Mouse (Mus musculus) hindbrain, embryonic 10.5 days (tissue): ENCODE measurements around the gene Gtf3c2. TPM values are rescaled to one million over a fixed set of nuclear protein-coding genes. Genes with fewer than 3 reads are reported as not detected.
"Not testable (repeated sequence)": the region's sequence is repeated elsewhere in the genome, so short reads cannot be mapped to it uniquely, and the experiment has no call there.

Experiments
- DNase-seq: peaks from one replicate; pipeline ENCODE4 v3.0.0-alpha.2; 2017; ENCODE audit warnings: low spot score
- H3K27ac ChIP-seq: fragments of 300-500 bp; sonication (generic); 2 replicates; pipeline ENCODE4 v1.5.1; 2016; ENCODE audit warnings: mild to moderate bottlenecking, moderate library complexity
- H3K27me3 ChIP-seq: fragments of 300-500 bp; sonication (generic); 2 replicates; pipeline ENCODE4 v1.6.1; 2016; ENCODE audit warnings: mild to moderate bottlenecking; ENCODE audit not compliant: poor library complexity, insufficient read depth, severe bottlenecking
- H3K36me3 ChIP-seq: fragments of 300-500 bp; sonication (generic); 2 replicates; pipeline ENCODE4 v1.6.1; 2016; ENCODE audit warnings: mild to moderate bottlenecking, moderate library complexity
- H3K4me1 ChIP-seq: fragments of 300-500 bp; sonication (generic); replicated peaks from 2 replicates; pipeline ENCODE4 v1.6.1; 2016; ENCODE audit warnings: mild to moderate bottlenecking
- H3K4me3 ChIP-seq: fragments of 300-500 bp; sonication (generic); 2 replicates; pipeline ENCODE4 v1.5.1; 2016; ENCODE audit warnings: mild to moderate bottlenecking, moderate library complexity
- H3K9me3 ChIP-seq: fragments of 300-500 bp; sonication (generic); 2 replicates; pipeline ENCODE4 v1.6.1; 2016; ENCODE audit warnings: mild to moderate bottlenecking, moderate library complexity
- WGBS: fragments of 180-500 bp; shearing (Covaris S2); methylation state at CpG from one replicate; pipeline ENCODE4 v1.1.7; 2016; 5-methylcytosine and 5-hydroxymethylcytosine counted together
- polyA plus RNA-seq: library from polyadenylated mRNA; unstranded; fragments of >200 nt; fragmentation: Nextera tagmentation; extraction: Ambion mirVana; gene quantifications from 2 replicates; pipeline ENCODE4 v1.2.1, GENCODE M21; 2016

Gene Gtf3c2
- 105 and 118 TPM in 2 replicates for polyA plus RNA-seq

GRCm38 (mm10) chr5:31179766-31180630, at the start of gene Gtf3c2, which contains the start of gene Gm29609:
Gene Gtf3c2, minus strand, starts transcription at chr5:31180144.
Gene Gm29609, minus strand, starts transcription at chr5:31179911.
- under 1% methylated on average over 59 of the region's 59 CpGs for whole genome bisulfite sequencing
- peak within 1 kb of the TSS; percentile 84 for H3K4me3 ChIP-seq
- H3K27me3 ChIP-seq: no peaks in the 10 kb centered on the region
- H3K27ac ChIP-seq: peak within 1 kb of the TSS; percentile 96
- H3K4me1 ChIP-seq: peaks cover 13% of the 10 kb centered on the region
- peak; percentile 93 for DNase-seq
- no peaks in the 10 kb centered on the region for H3K9me3 ChIP-seq
- peaks cover 19% of the 10 kb centered on the region; the same call in 1 of the 2 replicates for H3K36me3 ChIP-seq

GRCm38 (mm10) chr5:31226641-31227040, 46.7 kb upstream of the Gtf3c2 start:
- Histone ChIP-seq H3K27ac (no peak overlapping the region), H3K9me3 (no peaks in the 10 kb centered on the region), H3K4me1 (0 out of 2 replicates have a peak, but pooled peaks cover under 1% of the 10 kb centered on the region), H3K27me3 (no peaks in the 10 kb centered on the region), H3K4me3 (no peak overlapping the region), H3K36me3 (no peaks in the 10 kb centered on the region)
- WGBS: 80% methylated on average over 1 of the region's 1 CpGs
- DNase-seq: no peak

- WGBS: 91% methylated on average over 9 of the region's 9 CpGs
- no peak overlapping the region for H3K4me3 ChIP-seq
Observed at GRCm38 (mm10) chr5:31222696-31223095, 42.8 kb upstream of the Gtf3c2 start.

DNA sequence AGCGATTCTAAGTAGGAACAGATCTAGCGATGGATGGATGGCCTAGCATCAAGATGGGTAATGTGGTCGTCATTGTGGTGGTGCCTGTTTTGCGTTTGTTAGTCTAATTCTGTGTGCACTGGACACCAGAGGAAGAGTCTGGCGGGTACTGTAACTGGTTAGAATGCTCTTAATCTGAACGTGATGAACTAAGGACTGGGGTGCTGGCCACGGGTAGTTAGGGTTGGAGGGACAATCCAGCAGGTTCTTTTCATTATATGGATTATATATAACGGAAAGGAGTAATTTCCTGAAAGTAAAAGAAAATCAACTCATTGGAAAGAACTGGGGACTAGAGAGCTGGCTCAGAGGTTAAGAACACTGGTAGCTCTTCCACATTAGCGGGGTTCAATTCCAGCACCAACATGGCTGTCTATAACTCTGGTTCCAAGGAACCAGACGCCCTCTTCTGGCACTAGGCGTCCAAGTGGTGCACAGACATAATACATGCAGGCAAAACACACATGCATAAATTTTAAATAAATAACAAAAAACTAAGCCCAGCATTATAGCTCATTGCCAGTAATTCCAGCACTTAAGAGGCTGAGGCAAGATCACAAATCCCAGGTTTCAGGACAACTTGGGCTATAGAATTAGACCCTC, 41.5 kb upstream of the Gtf3c2 start:
- Histone ChIP-seq H3K36me3 (0 out of 2 replicates have a peak, but pooled peaks cover 6% of the 10 kb centered on the region), H3K27ac (peak overlapping the region; percentile 97), H3K27me3 (no peaks in the 10 kb centered on the region), H3K9me3 (no peaks in the 10 kb centered on the region), H3K4me3 (peak overlapping the region; percentile 99), H3K4me1 (peaks cover 18% of the 10 kb centered on the region)
- DNase-seq: peak; percentile 49
- 15% methylated on average over 11 of the region's 11 CpGs for WGBS

More at GRCm38 (mm10) chr5:31222696-31223095, 42.8 kb upstream of the Gtf3c2 start:
- no peak for DNase-seq
- no peaks in the 10 kb centered on the region for H3K9me3 ChIP-seq
- no peak overlapping the region for H3K27ac ChIP-seq
- H3K36me3 ChIP-seq: 0 out of 2 replicates have a peak, but pooled peaks cover under 1% of the 10 kb centered on the region
- peaks cover 18% of the 10 kb centered on the region for H3K4me1 ChIP-seq
- H3K27me3 ChIP-seq: no peaks in the 10 kb centered on the region

DNA sequence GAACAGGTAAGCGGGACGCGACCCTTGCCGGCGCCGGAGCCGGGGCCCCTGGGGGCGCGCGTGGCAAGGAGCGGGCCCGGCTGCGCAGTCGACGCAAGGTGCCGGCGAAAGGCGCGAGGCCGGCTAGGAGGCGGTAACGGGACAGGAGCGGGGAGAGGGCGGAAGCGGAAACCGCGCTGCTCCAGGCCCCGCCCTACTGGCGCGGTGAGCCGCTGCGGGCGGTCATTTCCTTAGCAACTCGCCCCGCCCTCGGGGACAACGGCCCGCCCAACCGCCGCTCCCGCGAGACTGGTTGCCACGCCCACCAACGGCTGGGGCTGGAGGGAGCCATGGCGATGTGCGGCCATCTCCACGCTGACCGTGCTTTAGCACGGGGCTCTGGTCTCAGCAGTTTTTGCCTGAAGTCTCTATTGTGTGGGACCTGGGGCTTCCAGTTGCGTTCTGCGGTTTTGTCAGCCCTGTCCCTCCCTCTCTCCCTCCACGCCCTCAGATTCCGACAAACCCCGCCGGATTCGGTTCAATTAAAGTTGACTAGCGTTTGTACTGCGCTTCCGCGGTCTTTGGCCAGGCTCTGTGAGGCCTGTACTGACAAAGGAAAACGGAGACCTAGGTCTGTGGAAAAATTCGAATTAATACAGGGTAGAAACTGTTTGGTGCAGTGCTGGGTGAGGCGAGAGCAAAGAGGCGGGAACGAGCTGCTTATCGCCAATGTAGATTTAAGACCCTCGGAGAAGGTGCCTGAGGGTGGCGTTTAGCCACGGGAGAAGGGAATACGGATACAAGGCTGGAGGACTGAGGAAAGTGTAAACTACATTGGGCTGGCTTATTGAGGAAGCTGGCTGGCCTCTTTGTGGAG, 40.7 kb upstream of the Gtf3c2 start, which contains the start of gene Ppm1g:
TSS of gene Ppm1g (minus strand) at position 240 of the 856 bp plus-strand sequence.
- H3K36me3 ChIP-seq: 0 out of 2 replicates have a peak, but pooled peaks cover 10% of the 10 kb centered on the region
- no peaks in the 10 kb centered on the region for H3K9me3 ChIP-seq

DNA sequence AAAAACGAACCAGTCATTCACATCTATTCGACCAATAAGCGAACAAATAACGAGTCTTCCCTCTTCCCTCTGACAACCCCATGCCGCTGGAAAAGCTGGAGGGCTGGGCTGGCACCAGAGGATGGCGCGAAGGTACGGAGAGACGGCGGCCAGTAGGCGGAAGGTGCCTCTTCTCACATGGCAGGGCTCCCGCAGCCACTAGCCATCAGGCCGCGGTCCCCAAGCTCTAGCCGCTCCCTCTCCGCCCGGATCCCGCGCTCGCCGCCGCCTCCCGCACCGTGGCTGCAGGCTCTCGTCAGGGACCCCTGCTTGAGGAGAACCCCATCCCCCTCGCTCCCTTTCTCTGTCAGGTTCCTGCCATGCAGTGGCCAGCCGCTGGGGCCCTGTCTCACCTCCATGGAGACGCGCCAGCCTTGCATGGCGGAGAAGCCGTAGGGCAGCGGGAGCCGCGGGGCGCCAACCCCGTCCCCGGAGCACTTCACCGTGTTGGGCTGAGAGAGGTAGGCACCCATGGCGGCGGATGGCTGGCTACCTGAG, 40.0 kb upstream of the Gtf3c2 start:
- Histone ChIP-seq H3K4me1 (peaks cover 18% of the 10 kb centered on the region), H3K9me3 (no peaks in the 10 kb centered on the region), H3K27ac (peak overlapping the region; percentile 97), H3K36me3 (0 out of 2 replicates have a peak, but pooled peaks cover 10% of the 10 kb centered on the region), H3K27me3 (no peaks in the 10 kb centered on the region), H3K4me3 (peak overlapping the region; percentile 99)
- under 1% methylated on average over 40 of the region's 40 CpGs for WGBS
- no peak for DNase-seq

More for the DNA sequence above, 40.7 kb upstream of the Gtf3c2 start, which contains the start of gene Ppm1g:
- WGBS: under 1% methylated on average over 70 of the region's 70 CpGs
- Histone ChIP-seq H3K27me3 (no peaks in the 10 kb centered on the region), H3K4me3 (peak within 1 kb of the TSS; percentile 99), H3K27ac (peak within 1 kb of the TSS; percentile 97), H3K4me1 (peaks cover 18% of the 10 kb centered on the region)
- DNase-seq: peak; percentile 97

DNA sequence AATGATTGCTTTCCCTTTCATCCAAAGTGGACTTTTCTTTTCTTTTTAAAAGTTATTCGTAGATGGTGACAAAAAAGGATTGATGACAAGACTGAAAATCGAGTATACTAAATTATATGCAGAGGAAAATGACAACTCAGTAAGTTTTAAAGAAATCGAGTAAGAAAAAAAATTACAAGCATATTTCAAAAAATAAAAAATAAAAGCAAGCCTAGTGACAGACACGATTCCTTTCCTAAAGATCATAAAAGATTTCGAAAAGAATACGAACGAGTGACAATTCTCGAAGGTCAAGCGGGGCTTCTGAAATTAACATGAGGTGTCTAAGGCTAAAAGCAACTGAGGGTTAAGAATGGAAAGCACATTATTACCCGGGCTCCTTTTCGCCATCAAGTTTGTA, 39.5 kb upstream of the Gtf3c2 start:
- H3K27me3 ChIP-seq: no peaks in the 10 kb centered on the region
- H3K27ac ChIP-seq: peak overlapping the region; percentile 97
- 0 out of 2 replicates have a peak, but pooled peaks cover 10% of the 10 kb centered on the region for H3K36me3 ChIP-seq
- peaks cover 18% of the 10 kb centered on the region for H3K4me1 ChIP-seq
- H3K9me3 ChIP-seq: no peaks in the 10 kb centered on the region
- peak overlapping the region; percentile 99 for H3K4me3 ChIP-seq
- 2% methylated on average over 11 of the region's 11 CpGs for WGBS
- no peak for DNase-seq

DNA sequence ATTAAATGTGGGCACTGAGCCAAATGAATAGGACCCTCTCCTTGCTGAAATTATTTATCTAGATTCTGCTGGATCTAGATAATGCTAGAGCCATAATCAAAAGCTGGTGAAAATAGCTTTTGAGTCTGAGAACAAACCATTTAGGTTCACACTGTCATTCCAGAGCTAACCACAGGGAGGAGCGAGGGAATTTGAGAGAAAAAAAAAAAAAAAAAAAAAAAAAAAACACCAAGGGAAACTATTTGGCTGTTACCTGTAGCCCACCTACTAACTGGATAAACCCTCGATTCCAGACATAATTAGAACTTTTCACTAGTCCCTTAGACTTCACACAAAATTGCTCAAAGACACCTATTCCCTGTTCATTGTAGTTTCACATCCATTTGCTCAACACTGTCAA, 39.1 kb upstream of the Gtf3c2 start:
- no peaks in the 10 kb centered on the region for H3K27me3 ChIP-seq
- H3K27ac ChIP-seq: no peak overlapping the region
- 0 out of 2 replicates have a peak, but pooled peaks cover 10% of the 10 kb centered on the region for H3K36me3 ChIP-seq
- H3K4me1 ChIP-seq: peaks cover 18% of the 10 kb centered on the region
- 7% methylated on average over 2 of the region's 2 CpGs for WGBS
- DNase-seq: no peak
- peak overlapping the region; percentile 99 for H3K4me3 ChIP-seq
- no peaks in the 10 kb centered on the region for H3K9me3 ChIP-seq

DNA sequence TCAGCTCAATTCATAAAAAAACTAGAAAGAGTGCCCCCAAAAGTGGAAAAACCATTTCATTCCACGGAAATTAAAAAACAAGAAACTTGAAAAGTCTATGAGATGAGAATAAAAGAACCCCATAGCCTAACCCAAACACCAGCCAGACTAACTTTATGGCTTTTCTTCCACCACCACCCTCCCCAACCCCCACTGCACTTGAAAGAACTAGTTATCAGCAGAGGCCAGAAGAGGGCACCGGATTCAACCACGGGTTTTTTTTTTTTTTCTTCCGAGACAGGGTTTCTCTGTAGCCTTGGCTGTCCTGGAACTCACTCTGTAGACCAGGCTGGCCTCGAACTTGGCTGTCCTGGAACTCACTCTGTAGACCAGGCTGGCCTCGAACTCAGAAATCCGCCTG, 38.4 kb upstream of the Gtf3c2 start:
- H3K9me3 ChIP-seq: no peaks in the 10 kb centered on the region
- 70% methylated on average over 7 of the region's 7 CpGs for WGBS
- peaks cover 18% of the 10 kb centered on the region for H3K4me1 ChIP-seq
- H3K4me3 ChIP-seq: peak overlapping the region; percentile 99
- no peaks in the 10 kb centered on the region for H3K27me3 ChIP-seq
- 0 out of 2 replicates have a peak, but pooled peaks cover 10% of the 10 kb centered on the region for H3K36me3 ChIP-seq
- DNase-seq: no peak
- H3K27ac ChIP-seq: no peak overlapping the region

- not testable (repeated sequence) for H3K27me3 ChIP-seq, H3K27ac ChIP-seq, DNase-seq, H3K36me3 ChIP-seq, H3K4me3 ChIP-seq, H3K9me3 ChIP-seq
- WGBS: 93% methylated on average over 6 of the region's 6 CpGs
- peaks cover 17% of the 10 kb centered on the region for H3K4me1 ChIP-seq
Observed at GRCm38 (mm10) chr5:31216554-31216953, 36.6 kb upstream of the Gtf3c2 start.

DNA sequence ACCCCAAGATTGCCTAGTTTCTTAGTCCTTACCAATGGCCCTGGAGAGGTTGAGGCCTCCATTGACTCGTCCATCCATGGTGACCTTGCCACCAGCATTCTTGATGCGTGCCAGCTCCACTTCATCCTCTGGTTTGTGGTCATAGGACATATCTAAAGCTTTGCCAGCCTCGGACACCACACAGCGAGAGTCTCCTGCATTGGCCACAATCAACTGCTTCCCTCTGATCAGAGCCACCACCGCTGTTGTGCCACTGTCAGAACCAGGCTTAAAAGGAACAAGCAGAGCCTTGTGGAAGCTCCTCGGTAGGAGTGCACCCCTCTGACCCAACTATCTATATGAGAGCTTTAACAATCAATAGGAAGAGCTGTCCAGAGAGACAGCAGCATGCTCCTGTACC, 24.5 kb upstream of the Gtf3c2 start:
- no peak for DNase-seq
- Histone ChIP-seq H3K36me3 (peaks cover 79% of the 10 kb centered on the region), H3K4me3 (no peak overlapping the region), H3K9me3 (peaks cover 5% of the 10 kb centered on the region), H3K27me3 (no peaks in the 10 kb centered on the region), H3K4me1 (peaks cover 24% of the 10 kb centered on the region), H3K27ac (no peak overlapping the region)
- 95% methylated on average over 6 of the region's 6 CpGs for WGBS

GRCm38 (mm10) chr5:31203866-31204265, 23.9 kb upstream of the Gtf3c2 start:
- H3K4me1 ChIP-seq: peaks cover 24% of the 10 kb centered on the region
- peaks cover 5% of the 10 kb centered on the region for H3K9me3 ChIP-seq
- H3K36me3 ChIP-seq: peaks cover 84% of the 10 kb centered on the region
- no peak for DNase-seq
- H3K27ac ChIP-seq: no peak overlapping the region
- no peaks in the 10 kb centered on the region for H3K27me3 ChIP-seq
- 87% methylated on average over 2 of the region's 2 CpGs for WGBS
- H3K4me3 ChIP-seq: no peak overlapping the region
